Mouse (Mus musculus) megakaryocyte progenitor cell, adult 5-6 weeks (primary cell): ENCODE measurements at regions not wholly inside any gene's neighbourhood (a gene's known extent, or its start where the extent isn't known, plus 50 kb on each side); places are given as distances from the start of the nearest gene placed in this dataset.

Experiments used
- ATAC-seq: replicated peaks from 2 replicates; pipeline ENCODE4 v1.8.0; 2016; ENCODE audit warnings: mild to moderate bottlenecking, moderate TSS enrichment, inconsistent platforms; ENCODE audit not compliant: poor library complexity

- no peak for ATAC-seq
These were observed 343.6 kb upstream of the Fam19a5 start for GRCm38 (mm10) chr15:87200282-87201048.

- ATAC-seq, result no peak
These were observed 343.0 kb upstream of the Fam19a5 start for GRCm38 (mm10) chr15:87201055-87201454.

- ATAC-seq, result no peak
These were observed 314.1 kb upstream of the Fam19a5 start for GRCm38 (mm10) chr15:87229951-87230350.

GRCm38 (mm10) chr15:87236096-87236495 lies 308.0 kb upstream of the Fam19a5 start:
- no peak for ATAC-seq

GRCm38 (mm10) chr15:87239057-87239456 lies 305.0 kb upstream of the Fam19a5 start:
- ATAC-seq, result no peak

GRCm38 (mm10) chr15:87261497-87261896 lies 282.6 kb upstream of the Fam19a5 start:
- ATAC-seq, result no peak

- no peak for ATAC-seq
These were observed 279.2 kb upstream of the Fam19a5 start for GRCm38 (mm10) chr15:87264906-87265305.

GRCm38 (mm10) chr15:87290987-87291529 lies 253.0 kb upstream of the Fam19a5 start:
- ATAC-seq, result no peak

GRCm38 (mm10) chr15:87319896-87320295 lies 224.2 kb upstream of the Fam19a5 start:
- no peak for ATAC-seq

- ATAC-seq, result no peak
These were observed 222.8 kb upstream of the Fam19a5 start for GRCm38 (mm10) chr15:87321067-87321985.

- no peak for ATAC-seq
These were observed 218.7 kb upstream of the Fam19a5 start for GRCm38 (mm10) chr15:87325389-87325788.

- ATAC-seq, result no peak
These were observed 217.8 kb upstream of the Fam19a5 start for GRCm38 (mm10) chr15:87326281-87326680.

- no peak for ATAC-seq
These were observed 211.7 kb upstream of the Fam19a5 start for GRCm38 (mm10) chr15:87332441-87332840.

- no peak for ATAC-seq
These were observed 210.6 kb upstream of the Fam19a5 start for GRCm38 (mm10) chr15:87333527-87333926.

GRCm38 (mm10) chr15:87334430-87334829 lies 209.7 kb upstream of the Fam19a5 start:
- ATAC-seq, result no peak

GRCm38 (mm10) chr15:87335324-87335723 lies 208.8 kb upstream of the Fam19a5 start:
- no peak for ATAC-seq

- no peak for ATAC-seq
These were observed 208.4 kb upstream of the Fam19a5 start for GRCm38 (mm10) chr15:87335737-87336136.

GRCm38 (mm10) chr15:87339904-87340303 lies 204.2 kb upstream of the Fam19a5 start:
- ATAC-seq, result no peak

GRCm38 (mm10) chr15:87342656-87343055 lies 201.4 kb upstream of the Fam19a5 start:
- no peak for ATAC-seq

GRCm38 (mm10) chr15:87345826-87346225 lies 198.3 kb upstream of the Fam19a5 start:
- ATAC-seq, result no peak

GRCm38 (mm10) chr15:87349533-87350247 lies 194.4 kb upstream of the Fam19a5 start:
- no peak for ATAC-seq
